Mouse (Mus musculus): ENCODE data around the gene Setd7. TPM values are rescaled to one million over a fixed set of nuclear protein-coding genes. Genes with fewer than 3 reads are reported as not detected.
A peak's percentile ranks its signal among the peaks of the same experiment; 100 is the strongest.

Gene Setd7
- polyA plus RNA-seq, 1 experiment from 2014 or later: 2.5 TPM

DNA sequence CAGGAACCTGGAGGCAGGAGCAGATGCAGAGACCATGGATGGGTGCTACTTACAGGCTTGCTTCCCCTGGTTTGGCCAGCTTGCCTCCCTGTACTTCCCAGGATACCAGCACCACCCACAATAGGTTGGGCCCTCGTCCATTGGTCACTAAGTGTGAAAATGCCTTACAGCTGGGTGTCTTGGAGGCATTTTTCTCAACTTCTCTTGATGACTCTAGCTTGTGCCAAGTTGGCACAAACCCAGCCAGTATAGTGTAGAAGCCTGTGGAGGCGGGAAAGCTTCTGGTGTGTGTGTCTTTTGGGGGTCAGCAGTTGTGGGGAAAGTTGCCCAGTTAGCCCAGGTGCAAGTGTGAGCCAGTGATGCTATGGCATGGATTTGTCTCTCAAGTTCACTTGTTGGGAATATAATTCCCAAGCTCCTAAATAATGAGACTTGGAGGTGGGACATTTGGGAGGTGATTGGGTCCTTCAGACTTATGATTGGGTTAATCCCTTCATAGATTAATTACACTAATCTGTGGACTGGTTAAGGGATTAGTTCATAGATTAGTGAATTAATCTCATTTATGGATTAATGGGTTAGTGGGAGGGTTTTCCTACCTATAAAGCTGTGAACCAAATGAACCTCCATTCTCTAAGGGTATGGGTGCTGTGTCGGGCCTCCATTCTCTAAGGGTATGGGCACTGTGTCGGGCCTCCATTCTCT lies 74.0 kb downstream of the Setd7 start:
- H3K9ac ChIP-seq (ENCODE audit: low read length): no peak overlapping the region
- WGBS: 77% methylated on average over 4 of the region's 4 CpGs

GRCm38 (mm10) chr3:51485347-51485746 lies 75.3 kb downstream of the Setd7 start:
- Histone ChIP-seq H3K9me3 (ENCODE audit: control insufficient read depth, low read length) (no peaks in the 10 kb centered on the region), H3K27ac (ENCODE audit: low read length) (no peak overlapping the region), H3K27me3 (ENCODE audit: control insufficient read depth, insufficient read depth, low read depth, low read length) (no peaks in the 10 kb centered on the region), H3K4me2 (ENCODE audit: low read depth, low read length) (peak overlapping the region; percentile 81), H3K4me1 (replicated peaks; ENCODE audit: control insufficient read depth, insufficient read depth, low read length) (peaks cover 18% of the 10 kb centered on the region), H3K36me3 (ENCODE audit: control insufficient read depth, insufficient read depth, low read length) (no peaks in the 10 kb centered on the region), H3K9ac (ENCODE audit: low read length) (peak overlapping the region; percentile 92), H3K4me3 (ENCODE audit: low read length) (peak overlapping the region; percentile 77)
- no peak for ATAC-seq (ENCODE audit: low read depth)
- WGBS: 54% methylated on average over 4 of the region's 4 CpGs

More for the DNA sequence above, 74.0 kb downstream of the Setd7 start:
- Histone ChIP-seq H3K27me3 (ENCODE audit: control insufficient read depth, insufficient read depth, low read depth, low read length) (no peaks in the 10 kb centered on the region), H3K27ac (ENCODE audit: low read length) (no peak overlapping the region), H3K36me3 (ENCODE audit: control insufficient read depth, insufficient read depth, low read length) (no peaks in the 10 kb centered on the region), H3K4me1 (replicated peaks; ENCODE audit: control insufficient read depth, insufficient read depth, low read length) (peaks cover 18% of the 10 kb centered on the region), H3K4me2 (ENCODE audit: low read depth, low read length) (no peak overlapping the region), H3K4me3 (ENCODE audit: low read length) (no peak overlapping the region), H3K9me3 (ENCODE audit: control insufficient read depth, low read length) (no peaks in the 10 kb centered on the region)
- ATAC-seq (ENCODE audit: low read depth): no peak

GRCm38 (mm10) chr3:51484370-51484769 lies 76.3 kb downstream of the Setd7 start:
- peak overlapping the region; percentile 92 for H3K9ac ChIP-seq (ENCODE audit: low read length)
- H3K4me3 ChIP-seq (ENCODE audit: low read length): peak overlapping the region; percentile 77
- no peaks in the 10 kb centered on the region for H3K27me3 ChIP-seq (ENCODE audit: control insufficient read depth, insufficient read depth, low read depth, low read length)
- no peaks in the 10 kb centered on the region for H3K9me3 ChIP-seq (ENCODE audit: control insufficient read depth, low read length)
- WGBS: under 1% methylated on average over 33 of the region's 33 CpGs
- H3K27ac ChIP-seq (ENCODE audit: low read length): peak overlapping the region; percentile 95
- H3K36me3 ChIP-seq (ENCODE audit: control insufficient read depth, insufficient read depth, low read length): no peaks in the 10 kb centered on the region
- H3K4me2 ChIP-seq (ENCODE audit: low read depth, low read length): peak overlapping the region; percentile 81
- peak; percentile 5 for ATAC-seq (ENCODE audit: low read depth)
- H3K4me1 ChIP-seq (replicated peaks; ENCODE audit: control insufficient read depth, insufficient read depth, low read length): peaks cover 18% of the 10 kb centered on the region

DNA sequence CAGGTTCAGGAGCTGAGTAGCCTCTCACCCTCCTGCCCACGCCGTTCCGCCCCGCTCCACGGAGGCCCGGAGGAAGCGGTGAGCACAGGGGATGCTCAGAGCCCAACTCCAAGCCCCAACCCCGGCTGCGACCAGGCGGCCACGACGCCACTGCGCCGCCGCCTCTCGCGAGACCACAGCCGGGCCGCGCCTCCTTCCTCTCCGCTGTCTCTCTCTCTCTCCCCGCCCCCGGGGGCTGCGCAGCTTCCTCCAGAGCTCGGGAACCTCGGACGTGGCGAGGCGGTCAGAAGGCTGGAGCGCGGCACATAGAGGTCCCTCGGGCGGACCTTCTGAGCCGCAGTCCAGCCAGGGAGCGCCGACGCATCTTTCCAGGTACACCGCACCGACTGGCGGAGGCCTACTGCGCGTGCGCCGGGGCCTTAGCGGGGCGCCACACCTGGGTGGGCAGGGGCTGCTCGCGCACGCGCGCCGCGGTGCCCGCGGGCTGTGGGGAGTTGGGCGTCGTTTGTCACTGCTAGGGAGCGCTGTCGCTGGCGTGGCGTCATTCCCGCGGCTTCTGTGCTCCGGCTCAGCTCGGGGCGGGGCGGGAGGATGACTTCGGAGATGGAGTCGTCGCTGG lies 76.8 kb downstream of the Setd7 start, which contains the start of gene Rab33b:
Rab33b (plus strand) TSS at position 180 of the 619 bp plus-strand sequence.
- H3K4me1 ChIP-seq (replicated peaks; ENCODE audit: control insufficient read depth, insufficient read depth, low read length): peaks cover 18% of the 10 kb centered on the region
- ATAC-seq (ENCODE audit: low read depth): peak; percentile 98
- H3K4me3 ChIP-seq (ENCODE audit: low read length): peak within 1 kb of the TSS; percentile 77
- no peaks in the 10 kb centered on the region for H3K9me3 ChIP-seq (ENCODE audit: control insufficient read depth, low read length)
- peak within 1 kb of the TSS; percentile 81 for H3K4me2 ChIP-seq (ENCODE audit: low read depth, low read length)
- no peaks in the 10 kb centered on the region for H3K27me3 ChIP-seq (ENCODE audit: control insufficient read depth, insufficient read depth, low read depth, low read length)
- no peaks in the 10 kb centered on the region for H3K36me3 ChIP-seq (ENCODE audit: control insufficient read depth, insufficient read depth, low read length)
- peak within 1 kb of the TSS; percentile 92 for H3K9ac ChIP-seq (ENCODE audit: low read length)
- peak within 1 kb of the TSS; percentile 95 for H3K27ac ChIP-seq (ENCODE audit: low read length)
- WGBS: under 1% methylated on average over 62 of the region's 70 CpGs

- 49% methylated on average over 3 of the region's 3 CpGs for WGBS
- peak overlapping the region; percentile 81 for H3K4me2 ChIP-seq (ENCODE audit: low read depth, low read length)
- H3K4me1 ChIP-seq (replicated peaks; ENCODE audit: control insufficient read depth, insufficient read depth, low read length): peaks cover 18% of the 10 kb centered on the region
- peak overlapping the region; percentile 92; the same call in 1 of the 2 replicates for H3K9ac ChIP-seq (ENCODE audit: low read length)
- ATAC-seq (ENCODE audit: low read depth): no peak
- H3K27ac ChIP-seq (ENCODE audit: low read length): no peak overlapping the region; the same call in 1 of the 2 replicates
- H3K4me3 ChIP-seq (ENCODE audit: low read length): peak overlapping the region; percentile 77
- H3K9me3 ChIP-seq (ENCODE audit: control insufficient read depth, low read length): no peaks in the 10 kb centered on the region
- no peaks in the 10 kb centered on the region for H3K27me3 ChIP-seq (ENCODE audit: control insufficient read depth, insufficient read depth, low read depth, low read length)
- no peaks in the 10 kb centered on the region for H3K36me3 ChIP-seq (ENCODE audit: control insufficient read depth, insufficient read depth, low read length)
These were observed 77.9 kb downstream of the Setd7 start for GRCm38 (mm10) chr3:51482781-51483180.

DNA sequence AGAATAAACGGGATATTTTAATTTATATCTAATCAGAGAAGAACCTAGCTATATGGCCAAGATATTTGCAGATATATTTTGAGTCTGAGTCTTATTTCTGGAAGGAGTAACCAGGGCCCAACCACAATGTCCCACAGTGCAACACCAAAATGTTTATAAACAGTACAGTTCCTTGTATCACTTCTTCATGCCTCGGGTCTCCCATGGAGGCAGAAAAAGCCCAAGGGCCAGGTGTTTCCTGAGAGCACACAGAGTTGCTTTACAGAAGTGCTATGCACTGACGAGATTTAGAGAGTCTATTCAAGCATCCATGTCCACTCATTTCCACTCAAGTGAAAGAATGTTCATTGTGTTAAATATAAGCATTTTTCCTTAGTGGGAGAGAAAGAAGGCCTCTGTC lies 78.8 kb downstream of the Setd7 start:
- H3K4me1 ChIP-seq (replicated peaks; ENCODE audit: control insufficient read depth, insufficient read depth, low read length): peaks cover 18% of the 10 kb centered on the region
- ATAC-seq (ENCODE audit: low read depth): no peak
- no peaks in the 10 kb centered on the region for H3K27me3 ChIP-seq (ENCODE audit: control insufficient read depth, insufficient read depth, low read depth, low read length)
- 41% methylated on average over 3 of the region's 3 CpGs for WGBS
- H3K9ac ChIP-seq (ENCODE audit: low read length): no peak overlapping the region
- no peak overlapping the region for H3K27ac ChIP-seq (ENCODE audit: low read length)
- no peak overlapping the region for H3K4me2 ChIP-seq (ENCODE audit: low read depth, low read length)
- H3K4me3 ChIP-seq (ENCODE audit: low read length): no peak overlapping the region
- H3K9me3 ChIP-seq (ENCODE audit: control insufficient read depth, low read length): no peaks in the 10 kb centered on the region
- no peaks in the 10 kb centered on the region for H3K36me3 ChIP-seq (ENCODE audit: control insufficient read depth, insufficient read depth, low read length)

DNA sequence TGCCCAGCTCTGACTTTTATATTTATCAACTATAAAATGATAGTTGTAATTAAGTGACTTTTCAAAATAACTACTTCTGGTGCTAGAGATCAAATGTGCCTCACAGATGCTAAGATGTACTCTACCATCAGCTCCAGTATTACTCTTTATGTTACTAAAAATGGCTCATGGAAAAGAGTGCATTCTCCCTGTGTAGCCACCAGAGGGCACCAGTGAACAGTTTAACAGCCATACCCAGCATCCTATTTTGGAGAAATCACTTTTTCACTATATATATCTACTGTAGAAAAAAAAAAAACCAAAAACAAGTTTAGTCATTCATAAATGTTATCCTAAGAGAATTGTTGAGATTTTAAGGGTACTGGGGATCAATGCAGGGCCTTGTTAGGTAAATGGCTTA lies 79.6 kb downstream of the Setd7 start:
- Histone ChIP-seq H3K9ac (ENCODE audit: low read length) (no peak overlapping the region), H3K27ac (ENCODE audit: low read length) (no peak overlapping the region), H3K9me3 (ENCODE audit: control insufficient read depth, low read length) (no peaks in the 10 kb centered on the region), H3K4me2 (ENCODE audit: low read depth, low read length) (no peak overlapping the region), H3K4me3 (ENCODE audit: low read length) (no peak overlapping the region), H3K36me3 (ENCODE audit: control insufficient read depth, insufficient read depth, low read length) (no peaks in the 10 kb centered on the region), H3K27me3 (ENCODE audit: control insufficient read depth, insufficient read depth, low read depth, low read length) (no peaks in the 10 kb centered on the region), H3K4me1 (replicated peaks; ENCODE audit: control insufficient read depth, insufficient read depth, low read length) (peaks cover 15% of the 10 kb centered on the region)
- ATAC-seq (ENCODE audit: low read depth): no peak

- no peak overlapping the region for H3K27ac ChIP-seq (ENCODE audit: low read length)
- WGBS: 28% methylated on average over 2 of the region's 2 CpGs
- no peak overlapping the region for H3K9ac ChIP-seq (ENCODE audit: low read length)
- peaks cover 4% of the 10 kb centered on the region for H3K4me1 ChIP-seq (replicated peaks; ENCODE audit: control insufficient read depth, insufficient read depth, low read length)
- no peak for ATAC-seq (ENCODE audit: low read depth)
- H3K36me3 ChIP-seq (ENCODE audit: control insufficient read depth, insufficient read depth, low read length): no peaks in the 10 kb centered on the region
- H3K4me3 ChIP-seq (ENCODE audit: low read length): no peak overlapping the region
- H3K9me3 ChIP-seq (ENCODE audit: control insufficient read depth, low read length): no peaks in the 10 kb centered on the region
- no peaks in the 10 kb centered on the region for H3K27me3 ChIP-seq (ENCODE audit: control insufficient read depth, insufficient read depth, low read depth, low read length)
- H3K4me2 ChIP-seq (ENCODE audit: low read depth, low read length): no peak overlapping the region
These were observed 80.8 kb downstream of the Setd7 start for GRCm38 (mm10) chr3:51479893-51480292.

GRCm38 (mm10) chr3:51475706-51476105 lies 85.0 kb downstream of the Setd7 start:
- H3K9me3 ChIP-seq (ENCODE audit: control insufficient read depth, low read length): no peaks in the 10 kb centered on the region
- H3K4me1 ChIP-seq (replicated peaks; ENCODE audit: control insufficient read depth, insufficient read depth, low read length): no peaks in the 10 kb centered on the region
- no peaks in the 10 kb centered on the region for H3K27me3 ChIP-seq (ENCODE audit: control insufficient read depth, insufficient read depth, low read depth, low read length)
- ATAC-seq (ENCODE audit: low read depth): no peak
- no peak overlapping the region for H3K4me3 ChIP-seq (ENCODE audit: low read length)
- no peak overlapping the region for H3K27ac ChIP-seq (ENCODE audit: low read length)
- no peak overlapping the region for H3K9ac ChIP-seq (ENCODE audit: low read length)
- H3K36me3 ChIP-seq (ENCODE audit: control insufficient read depth, insufficient read depth, low read length): peaks cover 12% of the 10 kb centered on the region
- H3K4me2 ChIP-seq (ENCODE audit: low read depth, low read length): no peak overlapping the region
- 71% methylated on average over 4 of the region's 4 CpGs for WGBS
